Mouse (Mus musculus) thymus, postnatal 10 days (tissue): ENCODE results near the gene Zfp28.
A peak's percentile ranks its signal among the peaks of the same experiment; 100 is the strongest.
"Not testable (repeated sequence)": the region's sequence is repeated elsewhere in the genome, so short reads cannot be mapped to it uniquely, and the experiment has no call there.

Source experiments
- DNase-seq, 2 experiments: peaks; one replicate each; pipeline ENCODE4 v3.0.0; 2021; ENCODE audit warnings: low spot score in 2 of 2

The Zfp28 gene

DNA sequence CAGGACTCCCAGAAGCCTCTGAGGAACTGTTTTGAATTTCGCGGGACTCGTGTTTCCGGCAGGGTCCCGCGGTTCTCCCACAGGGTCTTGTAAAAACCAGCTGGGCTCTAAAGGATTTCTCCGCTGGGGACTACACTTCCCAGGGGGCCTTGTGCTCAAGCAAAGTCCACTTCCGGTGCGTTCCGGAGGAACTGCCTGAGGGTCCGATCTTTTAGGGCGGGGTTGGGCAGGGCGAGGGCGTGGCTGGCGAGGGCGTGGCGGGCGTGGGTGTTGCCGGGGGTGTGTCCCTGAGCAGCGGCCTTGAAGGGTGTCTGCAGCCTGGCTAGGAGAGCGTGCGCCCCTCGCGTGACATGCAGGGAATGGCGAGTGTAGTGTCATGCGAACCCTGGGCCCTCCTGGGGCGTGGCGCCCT lies at the start of gene Zfp28:
Zfp28 (plus strand) TSS at position 252 of the 412 bp plus-strand sequence.
- DNase-seq, result peak; percentile 91 to 93

DNA sequence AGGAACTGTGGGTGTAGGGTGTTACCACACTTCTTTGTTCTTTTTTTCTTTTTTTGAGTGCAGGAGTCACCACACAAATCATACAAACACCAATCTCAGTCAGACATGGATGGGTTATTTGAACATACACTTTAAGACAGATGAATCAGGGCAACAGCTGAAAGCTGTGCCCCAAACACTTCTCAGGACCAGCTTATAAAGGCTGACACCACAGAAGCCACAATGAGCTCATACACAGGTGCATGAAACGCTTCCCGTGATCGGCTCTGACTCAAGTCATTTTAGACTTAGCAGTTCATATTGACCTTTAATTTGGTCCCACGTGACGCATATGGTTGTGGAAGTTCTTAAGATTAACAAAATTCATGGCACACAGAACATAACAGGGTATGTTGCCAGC lies 43.2 kb upstream of the Zfp28 start:
- no peak for DNase-seq

DNA sequence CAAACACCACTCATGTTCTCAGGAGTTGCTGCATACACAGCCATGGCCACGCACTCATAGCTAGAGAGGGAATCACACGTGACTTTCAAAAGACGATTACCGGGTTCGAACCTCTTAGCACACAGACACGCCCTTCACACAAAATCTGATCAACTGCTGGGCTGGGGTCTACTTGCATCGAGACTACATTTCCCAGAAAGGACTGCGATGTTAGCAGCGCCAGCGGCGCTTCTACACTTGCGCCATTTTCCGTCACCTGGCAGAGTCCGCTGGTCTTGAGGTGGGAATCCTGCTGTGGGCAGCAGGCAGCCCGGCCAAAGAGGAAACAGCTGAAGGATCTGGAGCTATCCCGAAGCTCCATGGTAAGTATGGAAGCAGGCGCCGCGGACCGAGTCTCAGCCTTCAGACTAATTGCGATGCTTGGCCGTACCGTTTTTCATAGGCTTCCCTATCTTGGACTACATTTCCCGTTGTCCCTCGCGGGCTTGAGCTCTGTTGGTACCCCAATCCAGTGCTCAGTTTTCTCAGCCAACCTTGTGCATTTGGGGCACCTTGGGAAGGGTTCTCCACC lies 39.5 kb upstream of the Zfp28 start, which contains the start of gene Gm3854:
Gm3854 (plus strand) TSS at position 259 of the 571 bp plus-strand sequence.
- DNase-seq, result peak in 1 of 2 experiments; percentile 14

DNA sequence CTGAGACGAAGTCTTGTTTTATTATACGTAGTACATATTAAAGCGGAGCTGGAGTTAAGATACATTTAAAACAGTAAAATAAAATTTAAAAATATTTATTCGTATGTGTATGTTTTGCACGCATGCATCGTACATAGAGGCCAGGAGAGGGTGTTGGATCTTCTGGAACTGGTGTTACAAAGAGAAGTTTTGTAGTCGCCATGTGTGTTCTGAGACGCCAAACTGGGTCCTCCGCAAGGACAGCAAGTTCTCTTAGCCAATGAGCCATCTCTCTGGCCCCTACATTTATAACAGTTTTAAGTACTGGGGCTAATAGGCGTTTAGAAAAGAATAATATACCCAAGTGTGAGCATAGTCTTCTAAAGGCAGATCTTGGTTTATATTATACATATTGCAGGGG lies 39.0 kb upstream of the Zfp28 start:
- no peak for DNase-seq

DNA sequence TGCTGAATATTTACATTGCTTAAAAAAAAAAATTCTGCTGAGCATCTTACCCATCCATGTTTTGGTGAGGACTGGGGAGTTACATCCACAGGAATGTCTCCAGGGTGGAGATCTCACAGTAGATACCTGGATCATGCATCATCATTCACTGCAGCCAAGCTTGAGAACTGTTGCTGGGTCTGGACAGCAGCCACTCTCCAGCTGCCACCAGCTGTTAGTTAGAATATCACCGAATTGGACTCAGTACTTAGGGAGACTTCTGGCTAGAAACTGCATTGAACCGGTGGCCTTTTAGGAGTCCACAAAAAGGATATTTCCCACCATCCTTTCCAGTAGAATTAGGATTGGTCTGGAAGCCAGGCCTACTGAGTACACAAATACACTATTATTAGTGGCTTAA lies 25.0 kb upstream of the Zfp28 start:
- no peak for DNase-seq

DNA sequence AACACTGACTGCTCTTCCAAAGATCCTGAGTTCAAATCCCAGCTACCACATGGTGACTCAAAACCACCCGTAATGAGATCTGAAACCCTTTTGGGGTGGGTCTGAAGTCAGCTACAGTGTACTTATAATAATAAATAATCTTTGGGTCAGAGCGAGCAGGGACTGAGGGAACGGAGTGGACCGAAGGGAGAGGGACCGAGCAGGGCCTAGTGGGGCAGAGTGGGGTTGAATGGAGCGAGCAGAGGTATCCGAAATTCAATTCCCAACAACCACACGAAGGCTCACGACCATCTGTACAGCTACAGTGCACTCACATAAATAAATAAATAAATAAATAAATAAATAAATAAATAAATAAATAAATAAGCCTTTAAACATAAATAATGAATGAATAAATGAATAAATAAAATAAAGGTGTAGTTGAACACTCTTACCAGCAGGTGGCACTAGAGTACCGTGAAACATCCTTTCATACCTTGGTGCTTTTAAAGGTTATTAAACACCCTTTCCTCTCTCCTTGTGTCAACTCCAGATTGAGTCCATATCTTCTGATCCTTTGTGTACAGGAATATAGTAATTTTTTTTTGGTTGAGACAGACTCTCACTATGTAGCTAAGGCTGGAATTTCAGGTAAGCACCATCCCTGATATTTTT lies 24.0 kb upstream of the Zfp28 start:
- peak in 1 of 2 experiments; percentile 34 for DNase-seq

DNA sequence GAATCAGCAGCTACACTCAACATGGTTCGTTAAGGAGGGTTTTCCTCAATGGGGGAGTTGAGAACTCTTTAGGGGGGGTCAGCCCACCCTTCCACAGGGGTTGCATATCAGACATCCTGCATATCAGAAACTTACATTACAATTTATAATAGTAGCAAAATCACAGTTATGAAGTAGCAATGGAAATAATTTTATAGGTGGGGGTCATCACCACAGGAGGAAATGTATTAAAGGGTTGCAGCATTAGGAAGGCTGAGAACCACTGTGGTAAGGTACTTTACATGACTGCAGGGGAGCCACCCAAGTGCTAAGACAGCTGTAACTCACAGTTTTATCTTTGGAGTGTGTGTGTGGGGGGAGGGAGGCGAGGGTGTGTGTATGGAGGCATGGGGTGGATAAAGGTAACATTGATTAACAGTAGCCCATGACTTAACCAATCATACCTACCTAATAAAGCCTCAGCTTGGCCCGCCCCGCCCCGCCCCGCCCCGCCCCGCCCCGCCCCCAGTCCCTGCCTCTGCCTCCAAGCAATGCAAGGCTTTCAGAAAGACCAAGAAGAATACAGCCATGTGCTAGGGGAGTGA lies 22.5 kb upstream of the Zfp28 start:
- no peak for DNase-seq

DNA sequence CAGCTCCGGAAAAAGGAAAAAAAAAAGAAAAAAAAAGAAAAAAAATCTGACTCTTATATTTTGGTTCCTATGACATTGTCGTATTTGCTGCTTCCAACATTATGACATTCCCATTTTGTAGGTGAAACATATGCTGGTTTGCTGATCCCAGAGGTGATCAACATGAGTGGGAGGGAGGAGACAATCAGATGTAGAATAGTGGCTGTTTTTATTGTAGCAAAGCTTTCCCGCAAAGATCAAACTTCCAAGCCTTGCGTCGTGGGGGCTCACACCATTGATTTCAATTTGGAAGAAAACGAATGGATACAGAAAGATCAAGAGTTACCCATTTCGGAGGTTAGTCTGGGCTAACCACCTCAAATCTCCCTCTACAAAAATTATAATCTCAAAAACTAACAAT lies 21.3 kb upstream of the Zfp28 start:
- DNase-seq, result no peak

DNA sequence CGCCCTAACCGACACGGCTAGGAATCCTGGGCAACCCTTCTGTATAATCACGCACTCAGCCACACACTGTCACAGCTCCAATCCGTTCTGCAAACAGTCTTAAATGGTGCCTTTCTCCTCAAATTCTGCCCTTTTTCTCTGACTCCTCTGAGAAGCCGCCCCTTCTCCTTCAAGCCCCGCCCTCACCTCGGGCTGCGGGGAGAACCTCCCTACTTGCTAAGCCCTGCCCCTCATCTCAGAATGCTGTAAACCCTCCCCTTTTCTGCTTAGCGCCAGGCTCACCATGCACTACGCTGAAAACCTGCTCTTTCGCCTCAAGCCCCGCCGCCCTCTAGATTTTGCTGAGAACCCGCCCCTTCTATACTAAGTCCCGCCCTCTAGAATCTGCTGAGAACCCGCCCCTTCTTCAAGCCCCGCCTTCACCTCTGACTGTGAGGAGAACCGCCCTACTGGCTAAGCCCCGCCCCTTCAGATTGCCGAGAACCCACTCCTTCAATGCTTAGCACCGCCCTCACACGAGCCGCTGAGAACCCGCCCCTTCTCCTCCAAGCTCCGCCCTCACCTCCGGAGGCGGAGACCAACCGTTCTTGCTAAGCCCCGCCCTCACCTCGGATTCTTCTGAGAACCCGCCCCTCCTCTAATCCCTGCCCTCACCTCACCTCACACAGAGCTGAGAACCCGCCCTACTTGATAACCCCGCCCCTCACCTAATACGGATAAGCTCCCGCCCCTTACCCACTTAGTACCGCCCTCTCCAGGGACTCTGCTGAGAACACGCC lies 20.6 kb upstream of the Zfp28 start:
- peak; percentile 87 for DNase-seq

DNA sequence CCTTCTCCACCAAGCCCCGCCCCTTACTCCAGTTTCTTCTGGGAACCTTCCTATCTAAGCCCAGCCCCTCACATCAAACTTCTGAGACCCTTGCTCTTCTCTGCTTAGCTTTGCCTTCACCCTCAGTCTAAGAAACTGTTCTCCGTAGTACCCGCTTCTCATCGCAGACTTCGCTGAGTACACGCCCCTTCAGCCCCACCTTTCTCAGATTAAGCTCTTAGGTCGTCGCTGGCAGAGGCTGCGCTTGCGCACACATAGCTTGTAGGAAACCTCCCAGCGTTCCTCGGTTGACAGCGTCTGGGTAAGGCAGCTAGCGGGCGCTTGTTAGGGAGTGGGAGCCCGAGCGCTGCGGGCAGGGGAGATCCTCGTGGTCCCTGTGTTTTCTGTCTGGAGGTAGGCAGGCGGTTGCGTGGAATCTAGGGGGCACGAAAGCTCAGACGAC lies 20.0 kb upstream of the Zfp28 start, which contains the start of gene Zfp78:
Zfp78 (plus strand) TSS at position 234 of the 442 bp plus-strand sequence.
- peak; percentile 64 to 72 for DNase-seq

DNA sequence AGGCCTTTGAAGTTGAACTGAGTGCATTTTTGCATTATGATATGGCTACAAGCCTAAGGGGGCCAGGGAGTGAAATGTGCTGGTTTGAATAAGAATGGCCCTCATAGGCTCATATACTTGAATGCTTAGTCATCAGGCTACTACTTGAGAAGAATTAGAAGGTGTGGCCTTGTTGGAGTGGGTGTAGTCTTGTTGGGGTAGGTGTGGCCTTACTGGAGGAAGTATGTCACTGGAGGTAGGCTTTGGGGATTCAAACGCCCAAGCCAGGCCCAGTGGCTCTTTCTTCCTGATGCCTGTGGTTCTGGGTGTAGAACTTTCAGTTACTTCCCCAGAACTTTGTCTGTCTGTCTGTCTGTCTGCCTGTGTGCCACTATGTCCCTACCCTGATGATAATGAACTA lies 18.3 kb upstream of the Zfp28 start:
- no peak for DNase-seq

DNA sequence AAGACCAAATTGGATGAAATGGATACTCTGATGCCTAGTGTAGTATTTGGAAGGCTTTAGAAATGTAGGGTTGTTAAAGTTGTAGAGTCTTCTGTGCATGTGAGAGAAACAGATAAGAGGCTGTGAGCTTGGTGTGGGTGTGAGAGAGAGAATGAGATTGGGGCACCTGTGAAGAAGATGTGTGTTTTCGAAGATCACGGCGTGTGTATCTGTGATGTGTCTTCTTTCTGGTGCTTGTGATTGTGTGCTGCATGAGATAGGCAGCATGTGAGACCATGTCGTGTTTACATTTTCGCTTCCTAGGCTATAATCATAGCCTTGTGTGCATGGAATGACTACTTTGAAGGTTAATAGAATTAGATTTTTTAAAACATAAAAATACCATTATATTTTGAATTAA lies 15.9 kb upstream of the Zfp28 start:
- no peak for DNase-seq

DNA sequence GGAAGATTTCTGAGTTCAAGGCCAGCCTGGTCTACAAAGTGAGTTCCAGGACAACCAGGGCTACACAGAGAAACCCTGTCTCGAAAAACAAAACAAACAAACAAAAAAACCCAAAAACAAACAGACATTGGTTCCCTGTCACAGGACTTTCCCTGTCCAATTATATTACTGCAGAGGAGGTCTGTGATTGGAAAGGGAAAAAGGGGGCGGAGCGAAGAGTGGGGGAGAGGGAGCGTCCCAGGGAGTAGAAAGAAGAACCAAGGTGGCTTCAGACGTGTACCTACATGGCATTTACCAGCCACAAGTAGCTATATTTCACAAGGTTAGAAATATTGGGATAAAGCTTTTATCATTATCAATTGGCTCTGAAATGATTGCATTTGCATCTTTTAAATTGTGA lies 14.9 kb upstream of the Zfp28 start:
- not testable (repeated sequence) for DNase-seq

DNA sequence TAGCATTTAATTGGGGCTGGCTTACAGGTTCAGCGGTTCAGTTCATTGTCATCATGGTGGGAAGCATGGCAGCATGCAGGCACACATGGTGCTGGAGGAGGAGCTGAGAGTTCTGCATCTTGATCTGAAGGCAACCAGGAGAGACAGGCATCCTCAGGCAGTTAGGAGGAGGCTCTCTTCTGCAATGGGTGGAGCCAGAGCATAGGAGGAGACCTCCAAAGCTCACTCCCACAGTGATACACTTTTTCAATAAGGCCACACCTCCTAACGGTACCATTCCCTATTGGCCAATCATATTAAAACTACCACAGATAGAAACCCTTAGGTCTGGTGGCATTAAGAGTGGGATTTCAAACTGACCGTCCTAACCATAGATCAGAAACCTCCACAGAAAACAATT lies 13.6 kb upstream of the Zfp28 start:
- no peak for DNase-seq

DNA sequence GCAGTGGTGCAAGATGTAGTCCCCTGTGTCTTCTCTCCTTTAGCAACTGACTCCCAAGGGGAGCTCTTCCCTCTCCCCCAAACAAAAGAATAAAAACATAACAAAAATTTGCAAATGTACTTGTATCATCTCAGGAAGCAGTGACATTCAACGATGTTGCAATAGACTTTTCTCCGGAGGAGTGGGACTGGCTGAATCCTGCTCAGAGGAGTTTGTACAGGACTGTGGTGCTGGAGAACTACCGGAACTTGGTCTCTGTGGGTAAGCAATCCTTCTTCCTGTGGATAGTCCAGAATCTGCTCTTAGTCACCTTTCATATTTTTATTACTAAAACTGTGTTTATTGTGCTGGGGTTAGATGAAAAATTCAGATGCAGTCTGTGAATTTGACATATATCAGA lies 10.1 kb upstream of the Zfp28 start:
- no peak for DNase-seq

DNA sequence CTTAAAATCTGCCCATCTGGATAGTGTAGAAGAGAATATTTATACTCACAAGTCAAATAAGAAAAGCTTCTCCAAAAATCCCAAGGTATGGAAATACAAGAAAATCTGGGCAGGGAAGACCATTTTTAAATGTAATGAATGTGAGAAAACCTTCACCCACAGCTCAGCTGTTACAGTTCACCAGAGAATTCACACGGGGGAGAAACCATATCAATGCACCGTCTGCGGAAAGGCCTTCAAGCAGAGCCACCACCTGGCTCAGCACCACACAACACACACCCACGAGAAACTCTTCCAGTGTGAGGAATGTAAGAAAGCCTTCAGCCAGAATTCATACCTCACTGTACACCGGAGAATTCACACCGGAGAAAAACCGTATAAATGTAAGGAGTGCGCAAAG lies 4.7 kb upstream of the Zfp28 start:
- DNase-seq, result no peak

DNA sequence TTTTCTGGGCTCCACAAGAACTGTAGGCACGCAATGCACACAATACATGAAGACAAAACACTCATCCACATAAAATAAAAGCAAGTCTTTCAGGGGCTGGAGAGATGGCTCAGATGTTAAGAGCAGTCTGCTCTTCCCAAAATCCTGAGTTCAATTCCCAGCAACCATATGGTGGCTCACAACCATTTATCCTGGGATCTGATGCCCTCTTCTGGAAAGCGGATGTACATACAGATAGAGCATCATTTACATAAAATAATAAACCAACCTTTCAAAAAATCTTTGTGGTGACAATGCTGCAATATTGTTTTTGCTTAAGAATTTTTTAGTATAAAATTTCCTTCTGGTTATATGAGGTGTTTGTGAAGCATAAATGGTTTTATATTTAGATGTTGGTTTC lies 1.7 kb upstream of the Zfp28 start:
- DNase-seq, result no peak

DNA sequence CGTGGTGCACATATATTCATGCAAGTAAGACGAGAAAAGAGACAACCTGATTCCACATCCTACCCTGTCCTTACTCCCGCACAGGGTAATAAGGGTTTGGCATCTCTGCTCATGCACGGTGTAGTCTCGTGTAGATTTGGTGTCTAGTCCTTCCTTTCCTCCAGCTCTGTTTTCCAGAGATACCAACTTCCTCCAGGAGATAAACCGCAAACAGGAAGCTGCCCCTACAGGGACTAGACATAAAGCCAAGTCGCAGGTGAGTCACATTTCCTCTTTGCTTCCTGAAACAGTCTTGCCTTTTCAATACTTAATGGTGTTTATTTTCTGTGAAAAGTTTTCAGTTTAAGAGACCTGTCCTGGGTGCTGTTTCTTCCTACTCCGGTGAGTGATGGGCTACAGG lies 916 bp downstream of the Zfp28 start:
- no peak for DNase-seq

DNA sequence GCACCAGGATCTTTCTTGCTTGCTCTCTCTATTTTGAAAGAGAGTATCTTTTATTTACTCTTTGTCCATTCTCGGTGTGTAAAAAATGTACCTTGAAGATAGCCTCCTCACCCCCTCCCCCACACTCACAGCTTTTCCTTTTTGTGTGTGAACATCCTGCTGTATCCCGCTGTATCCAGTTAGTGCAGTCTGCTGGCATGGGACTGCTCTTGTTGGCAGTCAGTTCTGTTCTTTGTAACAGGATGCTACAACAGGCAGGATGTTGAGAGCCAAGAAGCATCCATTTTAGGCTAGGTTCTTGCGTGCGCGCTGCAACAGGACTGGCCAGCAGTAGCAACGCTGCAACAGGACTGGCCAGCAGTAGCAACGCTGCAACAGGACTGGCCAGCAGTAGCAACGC lies 3.9 kb downstream of the Zfp28 start:
- DNase-seq, result no peak

DNA sequence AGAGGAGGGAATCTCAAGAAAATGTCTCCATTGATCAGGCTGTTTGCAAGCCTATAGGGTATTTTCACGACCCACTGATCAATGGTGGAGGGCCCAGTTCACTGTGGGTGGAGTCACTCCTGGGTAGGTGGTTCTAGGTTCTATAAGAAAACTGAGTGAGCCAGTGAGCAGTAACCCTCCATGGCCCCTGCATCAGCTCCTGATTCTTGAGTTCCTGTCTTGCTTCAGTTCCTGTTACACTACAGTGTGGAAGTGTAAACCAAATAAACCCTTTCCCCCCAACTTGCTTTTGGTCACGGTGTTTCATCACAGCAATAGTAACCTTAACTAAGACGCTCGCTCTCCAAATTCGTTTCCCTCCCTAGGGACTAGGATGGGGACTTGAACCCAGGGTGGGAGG lies 5.9 kb downstream of the Zfp28 start:
- no peak for DNase-seq

DNA sequence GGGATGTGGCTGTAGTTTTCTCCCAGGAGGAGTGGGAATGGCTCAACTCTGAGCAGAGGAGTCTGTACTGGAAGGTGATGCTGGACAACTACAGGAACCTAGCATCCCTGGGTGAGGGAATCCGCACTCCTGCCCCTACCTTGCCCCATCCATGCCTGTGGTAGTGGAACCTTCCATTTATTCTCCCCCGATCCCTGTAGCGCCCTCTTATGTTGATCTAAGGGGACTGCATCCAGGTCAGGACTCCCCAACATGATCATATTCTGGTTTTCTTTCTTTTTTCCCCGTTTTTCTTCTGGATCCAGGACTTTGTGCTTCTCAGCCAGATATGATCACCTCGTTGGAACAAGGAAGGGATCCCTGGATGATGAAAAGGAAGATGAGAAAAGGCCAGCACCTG lies 6.4 kb downstream of the Zfp28 start:
- DNase-seq, result no peak
